Mouse (Mus musculus) granulocyte monocyte progenitor cell, adult 5-6 weeks (primary cell): ENCODE results near the gene Mapk3. TPM values are rescaled to one million over a fixed set of nuclear protein-coding genes. Genes with fewer than 3 reads are reported as not detected.
A peak's percentile ranks its signal among the peaks of the same experiment; 100 is the strongest.
"Not testable (repeated sequence)": the region's sequence is repeated elsewhere in the genome, so short reads cannot be mapped to it uniquely, and the experiment has no call there.

ENCODE experiments used
- ATAC-seq: replicated peaks from 2 replicates; pipeline ENCODE4 v1.8.0; 2016; ENCODE audit warnings: mild to moderate bottlenecking, moderate TSS enrichment, inconsistent platforms; ENCODE audit not compliant: poor library complexity, severe bottlenecking
- total RNA-seq, 2 experiments: library from RNA; stranded (forward) in 1 of 2; stranded (reverse) in 1 of 2; fragments of 200-712, 200-1000 nt in 1 of 2; fragments of >200 nt in 1 of 2; fragmentation: Nextera tagmentation in 1 of 2; gene quantifications; 2 replicates each; pipeline ENCODE4 v1.2.3; 2014 to 2017

Mapk3 gene
- total RNA-seq, 2 experiments from 2014 or later, result 53.0 to 90.7 TPM

- ATAC-seq, result peak; percentile 56
Measured at GRCm38 (mm10) chr7:126754866-126755265, 4.5 kb upstream of the Mapk3 start.

GRCm38 (mm10) chr7:126758539-126758938 lies 862 bp upstream of the Mapk3 start:
- ATAC-seq, result no peak

- ATAC-seq, result no peak
Measured at GRCm38 (mm10) chr7:126759672-126760390, 430 bp downstream of the Mapk3 start.

GRCm38 (mm10) chr7:126760391-126760802 lies 996 bp downstream of the Mapk3 start:
- no peak for ATAC-seq

- ATAC-seq, result peak; percentile 43
Measured at GRCm38 (mm10) chr7:126760956-126761355, 1.6 kb downstream of the Mapk3 start.

GRCm38 (mm10) chr7:126761529-126762067 lies 2.2 kb downstream of the Mapk3 start:
- ATAC-seq, result no peak

- ATAC-seq, result no peak
Measured at GRCm38 (mm10) chr7:126762471-126763008, 3.1 kb downstream of the Mapk3 start.

GRCm38 (mm10) chr7:126765540-126765939 lies 6.1 kb downstream of the Mapk3 start:
- no peak for ATAC-seq

- no peak for ATAC-seq
Measured at GRCm38 (mm10) chr7:126766201-126766600, 6.8 kb downstream of the Mapk3 start, which contains the start of gene Gdpd3. Gene Gdpd3 (plus strand): TSS chr7:126766334.

GRCm38 (mm10) chr7:126767001-126767400 lies 7.6 kb downstream of the Mapk3 start:
- no peak for ATAC-seq

- ATAC-seq, result peak; percentile 94
Measured at GRCm38 (mm10) chr7:126770784-126771183, 11.4 kb downstream of the Mapk3 start.

- ATAC-seq, result no peak
Measured at GRCm38 (mm10) chr7:126773351-126773750, 13.9 kb downstream of the Mapk3 start.

- no peak for ATAC-seq
Measured at GRCm38 (mm10) chr7:126774463-126774862, 15.1 kb downstream of the Mapk3 start.

GRCm38 (mm10) chr7:126775185-126775977 lies 16.0 kb downstream of the Mapk3 start:
- no peak for ATAC-seq

- no peak for ATAC-seq
Measured at GRCm38 (mm10) chr7:126775978-126776234, 16.5 kb downstream of the Mapk3 start.

- peak; percentile 89 for ATAC-seq
Measured at GRCm38 (mm10) chr7:126776598-126777057, 17.2 kb downstream of the Mapk3 start, which contains the start of gene Ypel3. Gene Ypel3 (plus strand): TSS chr7:126776955.

GRCm38 (mm10) chr7:126777476-126777875 lies 18.1 kb downstream of the Mapk3 start:
- no peak for ATAC-seq

- ATAC-seq, result no peak
Measured at GRCm38 (mm10) chr7:126778147-126778546, 18.7 kb downstream of the Mapk3 start.

GRCm38 (mm10) chr7:126779101-126779500 lies 19.7 kb downstream of the Mapk3 start:
- ATAC-seq, result not testable (repeated sequence)

GRCm38 (mm10) chr7:126779983-126780970 lies 20.9 kb downstream of the Mapk3 start:
- ATAC-seq, result peak; percentile 60
